Mouse (Mus musculus) embryo, embryonic 11.5 days (tissue): ENCODE measurements around the gene Ube2n.
"Not testable (repeated sequence)": the region's sequence is repeated elsewhere in the genome, so short reads cannot be mapped to it uniquely, and the experiment has no call there.

ENCODE experiments used
- DNase-seq: peaks from one replicate; pipeline ENCODE4 v3.0.0-alpha.2; 2012; ENCODE audit warnings: low read depth, low spot score

Gene Ube2n

GRCm38 (mm10) chr10:95525037-95525675 lies 10.2 kb downstream of the Ube2n start:
- DNase-seq = no peak

DNA sequence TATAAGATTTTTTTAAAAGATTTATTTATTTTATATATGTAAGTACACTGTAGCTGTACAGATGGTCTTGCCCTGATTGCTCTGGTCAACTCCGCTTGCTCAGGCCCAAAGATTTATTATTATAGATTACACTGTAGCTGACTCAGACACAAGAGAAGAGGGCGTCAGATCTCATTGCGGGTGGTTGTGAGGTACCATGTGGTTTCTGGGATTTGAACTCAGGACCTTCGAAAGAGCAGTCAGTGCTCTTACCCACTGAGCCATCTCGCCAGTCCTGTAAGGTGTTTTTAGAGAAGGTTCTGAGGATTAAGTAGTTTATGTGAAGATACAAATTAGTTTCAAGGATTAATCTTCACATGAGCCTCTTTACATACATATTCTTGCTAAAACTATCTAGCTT lies 10.9 kb downstream of the Ube2n start:
- DNase-seq = no peak

DNA sequence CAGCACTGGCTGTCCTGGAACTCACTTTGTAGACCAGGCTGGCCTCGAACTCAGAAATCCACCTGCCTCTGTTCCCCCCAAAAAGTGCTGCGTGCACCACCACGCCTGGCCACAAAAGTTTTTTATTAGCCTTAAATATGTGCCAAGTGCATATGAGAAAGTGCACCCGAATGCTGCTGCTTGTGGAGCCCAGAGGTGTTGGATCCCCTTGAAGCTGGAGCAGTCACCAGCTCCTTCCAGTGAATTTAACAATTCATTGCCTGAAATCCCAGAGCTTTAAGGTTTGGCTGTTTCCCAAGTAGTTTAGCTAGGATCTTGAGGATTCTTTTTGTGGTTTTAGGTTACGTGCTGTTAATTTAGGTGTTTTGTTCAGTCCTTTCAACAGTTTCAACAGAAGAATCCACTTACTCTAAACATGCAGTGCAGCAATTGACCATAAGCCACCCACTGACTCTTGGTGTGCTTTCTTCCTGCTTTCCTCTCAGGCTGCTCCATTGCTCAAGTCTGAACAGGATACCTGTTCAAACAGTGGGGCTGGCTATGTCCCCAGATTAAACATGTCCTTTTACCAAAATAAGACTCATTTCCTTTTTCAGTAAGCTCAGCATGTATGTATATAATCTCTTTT lies 11.7 kb downstream of the Ube2n start:
- no peak for DNase-seq

DNA sequence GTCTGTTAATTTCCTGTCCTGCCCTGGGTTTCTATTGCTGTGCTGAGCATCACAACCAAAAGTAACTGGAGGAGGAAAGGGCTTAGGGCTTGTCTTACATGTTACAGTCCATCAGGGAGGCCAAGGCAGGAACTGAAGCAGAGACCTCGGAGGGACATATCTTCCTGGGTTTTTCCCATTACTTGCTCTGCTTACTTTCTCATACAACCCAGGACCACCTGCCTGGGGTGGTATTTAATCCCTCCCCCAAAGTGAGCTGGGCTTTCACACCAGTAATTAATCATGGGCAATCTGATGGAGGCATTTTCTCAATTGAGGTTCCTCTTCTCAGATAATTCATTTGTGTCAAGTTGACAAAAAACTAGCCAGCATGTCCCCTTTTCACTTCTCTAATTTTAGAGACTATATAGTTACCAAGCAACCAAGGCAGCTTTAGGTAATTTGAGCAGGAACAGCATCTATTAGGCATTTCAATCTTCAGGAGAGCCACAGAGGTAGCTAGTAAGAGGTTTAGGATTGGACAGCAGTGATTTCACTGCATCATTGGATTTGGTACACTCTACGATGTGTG lies 15.7 kb downstream of the Ube2n start:
- DNase-seq = no peak

DNA sequence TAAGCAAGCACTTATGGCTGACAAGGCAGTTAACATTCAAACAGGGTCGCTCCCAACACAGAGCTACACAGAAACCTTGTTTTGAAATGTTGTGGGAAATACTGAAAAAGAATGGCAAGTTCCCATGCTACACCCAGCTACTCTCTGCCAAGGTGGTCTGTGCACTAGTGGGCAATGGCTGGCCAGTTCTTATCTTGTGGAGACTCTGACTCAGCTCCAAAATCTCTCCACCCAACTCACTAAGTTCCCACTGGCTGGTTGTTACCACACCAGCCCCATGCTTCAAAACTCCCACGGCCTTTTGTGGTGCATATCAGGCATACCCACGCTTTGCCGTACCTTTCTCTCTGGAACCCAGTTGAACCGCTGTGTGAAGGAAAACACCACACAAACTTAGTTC lies 18.0 kb downstream of the Ube2n start:
- DNase-seq = no peak

DNA sequence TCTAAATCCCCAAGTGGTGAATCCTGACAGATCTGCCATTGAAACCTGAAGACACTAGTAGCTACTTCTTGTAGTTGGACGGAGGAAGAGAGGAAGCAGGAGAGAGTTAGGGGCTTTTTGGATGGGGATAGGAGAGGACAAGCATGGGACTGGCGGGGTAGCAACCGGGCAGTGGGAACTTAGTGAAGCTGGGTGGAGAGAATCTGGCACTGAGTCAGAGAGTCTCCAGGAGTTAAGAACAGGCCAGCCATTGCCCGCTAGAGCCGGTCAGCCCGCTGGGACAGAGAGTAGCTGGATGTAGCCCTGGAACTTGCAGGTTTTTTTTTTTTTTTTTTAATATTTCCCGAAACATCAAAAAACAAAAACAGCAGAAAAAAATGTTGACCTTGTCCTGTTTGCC lies 18.4 kb downstream of the Ube2n start:
- no peak for DNase-seq

DNA sequence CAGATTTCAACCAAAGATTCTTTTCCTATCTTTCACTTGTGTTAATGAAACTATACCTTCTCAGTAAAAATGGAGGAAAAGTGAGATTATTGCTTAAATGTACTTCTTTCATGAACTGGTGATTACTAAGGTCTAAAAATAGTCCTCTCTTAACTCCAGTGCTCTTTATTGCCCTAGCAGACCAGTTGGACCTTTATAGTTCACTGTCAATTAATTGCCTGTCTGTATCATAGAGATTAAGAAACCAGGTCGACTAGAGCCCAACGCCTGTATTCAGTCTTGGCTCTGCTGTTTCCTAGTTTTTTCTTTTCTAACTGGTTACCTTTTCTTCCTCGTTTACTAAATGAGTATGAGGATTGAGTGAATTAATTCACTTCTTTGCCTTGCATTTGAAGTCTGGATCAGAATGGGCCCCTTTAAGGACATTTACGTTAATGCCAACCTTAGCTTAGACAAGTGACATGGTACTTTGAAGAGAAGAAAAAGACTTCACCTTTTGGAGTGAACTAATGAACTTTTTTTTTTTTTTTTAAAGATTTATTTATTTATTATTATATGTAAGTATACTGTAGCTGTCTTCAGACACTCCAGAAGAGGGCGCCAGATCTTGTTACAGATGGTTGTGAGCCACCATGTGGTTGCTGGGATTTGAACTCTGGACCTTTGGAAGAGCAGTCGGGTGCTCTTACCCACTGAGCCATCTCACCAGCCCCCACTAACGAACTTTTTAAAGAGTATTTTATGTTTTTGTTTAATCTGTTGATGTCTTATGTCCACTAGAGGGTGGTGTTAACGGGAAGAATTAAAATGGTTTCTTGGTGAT lies 20.7 kb downstream of the Ube2n start:
- DNase-seq = no peak

DNA sequence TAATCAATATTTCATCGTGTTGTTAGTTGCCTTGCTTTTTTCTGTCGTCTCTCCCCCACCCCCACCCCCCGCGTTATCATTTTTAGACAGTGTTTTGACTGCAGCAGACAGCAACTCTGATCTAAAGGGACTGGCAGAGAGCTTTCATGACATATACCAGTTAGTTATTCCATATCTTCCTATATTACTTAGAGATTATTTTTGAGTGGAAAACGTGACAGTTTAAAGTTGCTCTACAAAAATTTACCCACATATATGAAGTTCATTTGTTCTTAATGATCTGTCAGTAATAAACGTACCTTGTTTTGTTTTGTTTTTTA lies 21.2 kb downstream of the Ube2n start:
- DNase-seq = no peak

DNA sequence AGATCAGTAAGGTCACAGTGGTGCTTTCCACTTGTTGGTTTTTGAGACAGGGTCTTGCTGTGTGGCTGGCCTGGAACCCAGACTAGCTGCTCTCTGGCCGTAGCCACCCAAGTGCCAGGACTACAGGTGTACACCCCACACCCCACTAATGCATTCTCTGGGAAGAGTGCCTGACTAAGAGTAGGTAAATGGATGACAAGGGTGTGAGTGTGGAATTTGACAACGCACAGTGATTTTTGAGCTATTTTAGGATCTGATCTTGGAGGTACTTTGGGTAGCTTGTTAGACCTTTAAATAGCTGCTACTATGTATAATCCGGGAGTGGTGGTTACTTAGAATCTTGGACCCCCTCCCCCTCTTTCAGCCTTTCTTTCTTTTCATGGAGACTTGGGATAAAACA lies 24.3 kb downstream of the Ube2n start:
- DNase-seq = no peak

GRCm38 (mm10) chr10:95539841-95540240 lies 24.9 kb downstream of the Ube2n start:
- no peak for DNase-seq

GRCm38 (mm10) chr10:95542916-95543315 lies 28.0 kb downstream of the Ube2n start:
- no peak for DNase-seq

GRCm38 (mm10) chr10:95543377-95543776 lies 28.4 kb downstream of the Ube2n start:
- no peak for DNase-seq

DNA sequence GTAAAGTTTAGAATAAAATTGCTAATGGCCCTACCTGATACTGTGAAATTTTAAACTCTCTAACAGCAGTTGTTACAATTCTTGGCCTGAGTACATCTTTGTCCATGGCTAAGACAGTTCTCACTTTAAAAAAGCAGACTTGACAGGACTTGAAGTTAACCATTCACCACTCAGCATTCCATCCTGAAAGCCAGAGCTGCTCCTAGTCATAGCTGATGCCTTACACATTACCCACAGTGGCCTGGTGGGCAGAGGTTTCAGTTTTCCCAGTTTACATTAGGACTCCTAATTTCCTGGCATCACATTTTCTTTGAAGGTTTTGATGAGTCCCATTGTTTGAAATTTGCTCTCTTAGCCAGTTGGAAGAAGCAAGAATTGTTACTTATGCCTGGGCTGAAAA lies 29.1 kb downstream of the Ube2n start:
- DNase-seq = no peak

- no peak for DNase-seq
These were observed 29.7 kb downstream of the Ube2n start for GRCm38 (mm10) chr10:95544651-95545050.

DNA sequence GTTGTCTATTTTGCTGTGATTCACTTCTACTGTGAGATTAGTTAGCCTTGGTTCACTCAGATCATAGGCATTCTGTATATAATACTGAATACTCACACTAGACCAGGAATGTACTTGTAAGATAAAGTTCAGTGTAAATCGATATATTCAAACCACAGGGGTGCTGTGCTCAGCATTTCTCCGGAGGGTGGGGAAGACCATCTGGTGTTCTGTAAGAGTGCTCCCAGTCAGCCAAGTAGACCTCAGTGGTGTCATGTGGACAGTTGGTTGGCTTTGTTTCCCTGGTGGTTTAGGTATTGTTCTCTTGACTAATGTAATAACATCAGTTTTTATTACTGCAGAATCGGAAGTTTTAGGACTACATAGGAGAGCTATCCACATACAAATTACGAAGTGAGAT lies 30.1 kb downstream of the Ube2n start:
- DNase-seq = no peak

DNA sequence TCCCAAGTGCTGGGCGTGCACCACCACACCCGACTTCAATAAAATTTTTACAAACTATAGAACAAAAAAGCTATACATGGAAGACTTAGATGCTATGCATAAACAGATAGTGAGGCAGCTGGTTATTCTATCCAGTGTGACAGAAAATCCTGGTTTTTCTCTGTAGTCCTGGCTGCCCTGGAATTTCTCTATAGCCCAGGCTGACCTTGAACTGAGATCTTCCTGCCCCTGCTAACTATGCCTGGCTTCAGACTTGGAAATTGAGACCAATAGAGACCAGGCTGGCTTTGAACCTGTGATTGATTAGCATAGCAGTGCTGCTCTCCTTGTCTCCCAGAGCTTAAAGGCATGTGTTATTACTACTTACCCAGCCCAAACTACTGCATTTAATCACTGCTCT lies 31.2 kb downstream of the Ube2n start:
- no peak for DNase-seq

DNA sequence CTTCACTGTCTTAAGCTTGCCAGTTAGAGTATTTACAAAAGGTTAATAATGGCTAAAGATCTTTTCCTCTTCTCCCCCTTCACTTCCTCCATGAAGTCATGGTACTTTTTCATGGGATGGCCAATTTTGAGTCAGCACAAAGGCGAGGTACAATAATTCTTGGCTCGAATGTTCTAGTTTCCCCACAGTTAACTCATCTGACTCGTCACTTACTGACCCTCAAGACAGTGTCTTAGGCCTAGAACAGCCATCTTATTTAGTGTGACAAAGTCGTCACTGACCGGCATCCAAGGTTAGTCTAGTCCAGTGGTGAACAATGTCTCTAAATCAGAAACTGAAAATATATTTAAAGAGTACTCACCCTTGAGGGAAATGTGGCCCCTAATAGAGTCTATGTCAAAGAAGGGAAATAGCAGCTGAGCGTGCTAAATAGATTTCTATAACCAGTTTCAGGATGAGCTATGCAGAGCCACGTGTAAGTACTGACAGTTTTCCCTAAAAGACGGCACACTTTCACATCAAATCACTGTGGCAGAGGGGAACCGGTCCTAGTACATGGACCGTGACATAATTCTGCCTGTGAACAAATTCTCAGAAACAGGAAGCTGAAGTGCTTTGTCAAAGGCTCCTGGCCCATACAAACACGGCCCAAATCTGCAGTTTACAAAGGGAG lies 33.3 kb downstream of the Ube2n start:
- no peak for DNase-seq

DNA sequence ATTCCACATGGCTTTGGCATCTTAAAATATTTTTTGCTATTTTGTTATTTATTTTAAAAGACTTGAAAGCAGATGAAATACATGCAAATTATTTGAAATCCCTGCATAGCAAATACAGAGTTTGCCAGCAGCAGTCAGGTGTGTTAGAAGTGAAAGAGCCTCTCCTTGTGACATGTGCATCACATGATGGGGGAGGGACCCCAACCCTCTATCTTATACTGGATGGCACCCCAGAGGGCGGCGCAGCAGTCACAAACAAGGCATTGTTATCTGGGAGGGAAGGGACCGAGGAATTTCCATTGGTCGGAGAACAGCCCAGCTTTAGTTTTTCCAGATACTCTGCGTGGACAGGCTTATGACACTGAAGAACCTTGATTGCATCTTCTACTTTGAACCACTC lies 34.1 kb downstream of the Ube2n start:
- DNase-seq = not testable (repeated sequence)

- DNase-seq = no peak
These were observed 35.6 kb downstream of the Ube2n start for GRCm38 (mm10) chr10:95550506-95550905.

GRCm38 (mm10) chr10:95551752-95552151 lies 36.8 kb downstream of the Ube2n start:
- no peak for DNase-seq

- DNase-seq = no peak
These were observed 37.4 kb downstream of the Ube2n start for GRCm38 (mm10) chr10:95552326-95552725.

DNA sequence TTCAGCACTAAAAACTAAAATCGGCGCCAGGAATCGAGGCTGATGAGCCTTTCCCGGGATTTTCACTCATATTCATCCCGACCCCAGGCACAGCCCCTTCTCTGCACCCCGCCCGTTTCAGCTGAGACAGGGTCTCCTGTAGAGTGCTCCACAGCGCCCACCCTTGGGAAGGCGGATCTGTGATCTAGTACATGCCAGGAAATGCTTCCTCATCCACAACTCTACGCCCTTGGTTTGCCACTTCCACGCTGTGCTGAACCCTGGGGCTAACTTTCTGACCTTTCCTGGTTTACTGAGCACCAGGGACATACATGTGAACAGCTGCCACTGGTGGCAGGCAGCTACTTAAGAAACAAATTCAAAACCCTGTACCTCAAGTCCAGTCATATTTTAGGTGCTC lies 40.9 kb downstream of the Ube2n start:
- DNase-seq = no peak
